Mouse (Mus musculus) thymus, postnatal 0 days (tissue): ENCODE results near the gene Zbtb16. TPM values are rescaled to one million over a fixed set of nuclear protein-coding genes. Genes with fewer than 3 reads are reported as not detected.

Source experiments
- DNase-seq: peaks from one replicate; pipeline ENCODE4 v3.0.0-alpha.2; 2015; ENCODE audit warnings: low spot score
- polyA plus RNA-seq: library from polyadenylated mRNA; unstranded; fragments of >200 nt; fragmentation: Nextera tagmentation; extraction: Ambion mirVana; gene quantifications from 2 replicates; pipeline ENCODE4 v1.2.1, GENCODE M21; 2015

Gene Zbtb16
- polyA plus RNA-seq, 1 experiment from 2014 or later = 1.4 TPM

DNA sequence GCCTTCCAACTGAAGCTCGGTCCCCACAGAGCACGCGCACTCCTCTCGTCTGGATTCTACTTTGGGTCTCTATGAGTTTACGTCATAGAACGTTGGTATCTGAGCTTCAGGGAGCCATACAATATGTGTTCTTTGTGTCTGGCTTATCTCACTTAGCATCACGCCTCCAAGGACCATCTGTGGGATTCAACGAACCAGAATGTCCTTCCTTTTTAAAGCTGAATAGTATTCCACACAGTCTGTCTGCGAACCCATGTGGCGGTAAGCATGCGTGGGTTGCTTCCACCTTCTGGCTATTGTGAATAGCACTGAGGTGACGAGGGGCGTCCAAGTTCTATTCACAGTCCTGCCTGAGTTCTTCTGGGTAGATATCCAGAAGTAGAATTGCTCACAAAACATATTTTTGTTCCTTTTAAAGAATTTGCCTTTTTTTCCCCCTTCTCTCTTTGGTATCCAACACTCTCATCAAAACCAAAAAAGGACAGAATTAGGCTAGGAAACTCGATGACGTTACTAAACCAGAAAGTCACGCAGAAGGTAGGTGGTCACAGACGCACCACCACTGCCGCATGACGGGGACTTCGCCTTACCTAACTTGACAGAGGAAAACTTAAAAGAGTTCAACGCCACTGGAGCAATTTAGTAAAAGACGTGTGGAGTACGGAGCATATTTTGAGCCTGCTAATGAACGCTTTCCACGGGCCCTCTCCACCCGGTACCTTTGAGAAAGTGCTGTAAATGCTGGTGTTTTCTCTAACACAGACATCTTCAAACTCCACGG, 32.4 kb downstream of the Zbtb16 start:
- DNase-seq = no peak

DNA sequence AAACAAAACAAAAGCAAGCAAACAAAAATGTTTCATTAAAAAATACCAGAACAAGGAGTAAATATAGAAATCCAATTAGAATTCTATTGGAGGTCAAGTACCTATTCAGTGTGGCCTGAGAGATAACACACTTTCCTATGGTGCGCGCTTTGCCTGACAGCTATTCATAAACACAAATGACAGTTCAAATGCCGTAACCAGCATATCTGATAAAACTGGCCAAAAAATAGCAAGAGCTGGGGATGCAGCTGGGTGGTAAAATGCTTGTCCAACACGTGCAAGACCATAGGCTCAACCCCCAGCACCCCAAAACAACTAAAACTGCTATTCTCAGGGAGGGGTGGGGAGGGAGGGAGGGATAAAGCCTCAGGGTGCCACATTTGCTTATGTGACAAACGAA, 33.6 kb downstream of the Zbtb16 start:
- DNase-seq = no peak

GRCm38 (mm10) chr9:48801322-48801721, 34.7 kb downstream of the Zbtb16 start:
- DNase-seq = no peak

DNA sequence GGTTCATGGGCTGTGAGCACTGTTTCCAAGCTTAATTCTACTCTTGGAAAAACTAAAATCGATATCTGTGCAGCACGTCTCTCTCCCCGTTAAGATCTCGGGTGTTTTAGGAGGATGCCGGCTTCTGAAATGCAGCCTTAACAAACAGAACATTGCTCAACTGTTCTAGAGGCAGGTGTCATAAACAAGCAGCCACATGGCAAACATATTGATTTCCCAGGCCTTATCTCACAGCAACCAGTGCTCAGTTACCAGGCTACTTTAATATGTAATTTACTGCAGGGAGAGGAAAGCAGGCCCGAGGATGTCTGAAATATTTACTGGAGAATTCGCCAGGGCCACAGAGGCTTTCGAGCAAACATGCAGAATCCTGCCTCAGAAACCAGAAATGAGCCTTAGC, 35.4 kb downstream of the Zbtb16 start:
- DNase-seq = no peak

DNA sequence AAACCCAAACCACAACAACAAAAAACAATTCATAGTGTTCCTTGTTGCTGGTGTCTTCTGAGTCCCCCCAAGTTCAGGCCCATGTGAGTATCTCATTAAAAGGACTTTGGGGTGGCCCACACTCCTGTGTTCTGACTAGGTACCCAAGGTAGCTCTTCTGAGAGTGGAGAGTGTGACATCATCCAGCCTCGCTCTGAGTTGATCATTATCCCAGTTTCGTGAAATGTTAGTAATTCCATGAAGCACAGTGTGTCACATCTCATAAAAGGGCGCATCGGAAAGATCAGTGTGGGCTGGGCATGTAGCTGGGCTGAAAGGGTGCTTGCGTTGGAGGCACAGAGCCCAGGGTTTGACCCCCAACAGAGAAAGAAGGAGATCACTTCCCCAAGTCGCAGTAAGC, 38.0 kb downstream of the Zbtb16 start:
- no peak for DNase-seq

DNA sequence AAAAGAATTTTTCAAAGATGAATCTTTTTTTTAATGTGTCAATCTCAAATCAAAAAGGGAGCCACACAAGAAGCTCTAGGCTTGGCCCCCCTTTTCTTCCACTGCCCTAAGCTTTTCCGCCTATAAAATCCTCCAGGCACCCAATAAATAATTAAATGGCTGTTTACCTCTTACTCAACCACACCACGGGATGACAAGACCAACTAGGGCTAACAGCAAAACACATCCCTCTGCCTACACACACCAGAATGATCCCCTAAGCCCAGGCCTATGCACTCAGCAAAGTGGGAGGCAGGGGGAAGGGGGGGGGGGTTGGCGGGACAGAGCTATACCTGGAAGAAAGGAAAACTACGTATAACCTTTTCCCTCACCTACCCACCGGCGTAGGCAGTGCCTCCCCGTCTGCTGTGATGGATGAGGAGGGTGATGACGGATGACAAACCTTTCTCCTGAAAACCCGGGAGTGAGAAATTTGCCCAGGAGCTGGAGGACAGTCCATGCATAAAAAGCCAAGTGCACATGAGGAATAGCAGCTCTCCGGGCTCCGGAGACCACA, 39.7 kb downstream of the Zbtb16 start:
- DNase-seq = no peak

- DNase-seq = no peak
Measured at GRCm38 (mm10) chr9:48795740-48796139, 40.3 kb downstream of the Zbtb16 start.

GRCm38 (mm10) chr9:48795095-48795494, 40.9 kb downstream of the Zbtb16 start:
- peak; percentile 49 for DNase-seq

GRCm38 (mm10) chr9:48794463-48794862, 41.6 kb downstream of the Zbtb16 start:
- DNase-seq = no peak

DNA sequence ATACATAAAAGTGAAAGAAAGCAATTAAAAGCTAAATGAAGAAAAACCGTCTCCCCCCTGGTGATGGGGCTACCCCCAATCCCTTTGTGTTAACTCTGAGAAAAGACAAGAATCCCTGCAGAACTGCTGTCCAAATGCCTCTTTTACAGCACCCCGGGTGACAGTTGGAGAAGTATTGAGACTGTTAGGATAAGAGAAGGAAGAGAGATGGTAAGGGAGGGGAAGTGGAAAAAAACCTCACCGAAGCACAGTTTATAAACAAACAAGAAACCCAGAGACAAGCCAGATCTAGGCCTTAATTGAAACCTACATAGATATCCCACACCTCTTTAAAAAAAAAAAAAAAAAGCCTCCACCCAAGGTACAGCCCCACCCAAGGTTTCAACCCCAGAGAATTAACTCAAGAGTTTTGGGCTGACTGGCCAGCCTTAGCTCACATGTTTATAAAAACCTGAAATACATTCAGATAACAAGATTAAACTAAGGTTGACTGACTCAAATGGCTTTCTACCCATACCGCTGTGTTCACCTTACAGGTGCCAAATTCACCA, 42.3 kb downstream of the Zbtb16 start:
- DNase-seq = no peak

DNA sequence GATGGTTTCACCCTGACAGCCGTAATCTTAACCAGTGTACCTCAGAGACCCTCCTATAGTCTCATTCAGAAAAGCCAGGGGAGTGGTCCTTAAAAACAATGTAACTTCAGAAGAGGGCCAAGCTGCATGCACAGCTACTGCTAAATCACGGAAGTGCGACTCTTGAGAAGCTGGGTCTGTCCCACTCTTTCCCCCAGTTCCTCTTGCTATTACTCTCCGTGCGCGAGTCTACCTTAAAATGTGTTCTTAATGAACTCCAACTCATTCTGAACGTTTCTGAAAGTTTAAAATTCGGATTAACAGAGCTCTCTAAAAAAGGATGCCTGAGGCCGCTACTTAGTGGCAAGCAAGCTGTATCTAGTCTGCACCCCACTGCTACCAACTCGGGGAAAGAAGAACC, 45.4 kb downstream of the Zbtb16 start:
- DNase-seq = no peak

DNA sequence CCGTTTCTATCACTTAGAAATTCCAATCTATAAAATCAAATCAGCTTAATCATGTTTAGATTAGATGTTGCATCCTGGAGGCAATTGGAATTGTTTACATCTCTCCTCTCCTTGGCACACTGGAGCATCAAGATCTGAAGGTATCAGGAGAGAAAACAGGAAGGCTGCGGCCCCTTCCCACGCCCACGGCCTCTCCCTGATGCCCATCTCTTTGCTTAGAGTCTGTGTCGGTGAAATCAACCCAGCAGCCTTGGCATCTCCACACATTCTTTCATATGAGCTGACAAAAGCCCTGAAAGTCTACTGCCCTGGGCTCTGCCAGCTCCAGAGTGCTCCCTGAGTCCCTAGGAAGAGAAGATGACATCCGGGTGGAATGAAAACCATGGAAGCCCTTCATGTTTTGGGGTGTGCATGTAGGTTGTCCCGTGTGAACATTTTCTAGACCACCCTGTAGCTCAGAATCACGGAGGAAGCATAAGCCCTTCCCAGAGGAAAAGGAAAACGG, 48.1 kb downstream of the Zbtb16 start:
- DNase-seq = no peak

DNA sequence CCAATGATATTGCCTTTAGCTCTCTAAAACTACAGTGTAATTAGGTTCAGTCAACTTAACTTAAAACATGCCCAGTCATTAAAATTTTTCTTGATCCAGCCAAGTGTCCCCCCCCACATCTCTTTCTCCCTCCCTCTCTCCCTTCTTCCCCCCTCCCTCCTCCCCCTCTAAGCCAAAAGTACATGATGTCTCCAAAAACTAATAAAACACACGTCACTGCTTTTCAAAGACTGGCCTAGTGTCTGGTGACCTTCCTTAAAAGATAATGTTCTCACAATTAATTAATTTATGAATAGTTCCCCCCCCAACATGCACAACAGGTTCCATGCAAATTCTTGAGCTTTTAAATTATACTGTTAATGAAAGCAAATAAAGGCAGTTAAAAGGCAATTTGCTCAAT, 48.7 kb downstream of the Zbtb16 start:
- DNase-seq = no peak

- DNase-seq = no peak
Measured at GRCm38 (mm10) chr9:48786814-48787213, 49.2 kb downstream of the Zbtb16 start.

GRCm38 (mm10) chr9:48784937-48785336, 51.1 kb downstream of the Zbtb16 start:
- DNase-seq = no peak

DNA sequence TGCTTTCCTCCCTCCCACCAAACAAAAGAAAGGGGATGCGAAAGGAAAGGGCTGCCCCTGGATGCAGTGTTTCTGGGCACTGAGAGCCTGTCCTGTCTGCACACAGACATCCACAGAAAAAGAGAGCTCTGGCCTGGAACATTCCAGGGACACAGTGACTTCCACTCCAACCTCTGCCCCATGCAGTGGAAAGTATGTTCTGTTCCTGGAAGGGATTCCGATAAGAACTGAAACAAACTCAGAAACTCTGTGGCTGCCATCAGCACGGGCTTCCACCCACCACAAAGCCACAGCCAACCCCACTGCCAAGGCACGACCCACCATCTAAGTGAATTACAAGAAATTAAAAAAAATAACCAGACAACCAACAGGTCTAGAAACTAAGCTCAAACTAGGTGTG, 52.7 kb downstream of the Zbtb16 start:
- no peak for DNase-seq

DNA sequence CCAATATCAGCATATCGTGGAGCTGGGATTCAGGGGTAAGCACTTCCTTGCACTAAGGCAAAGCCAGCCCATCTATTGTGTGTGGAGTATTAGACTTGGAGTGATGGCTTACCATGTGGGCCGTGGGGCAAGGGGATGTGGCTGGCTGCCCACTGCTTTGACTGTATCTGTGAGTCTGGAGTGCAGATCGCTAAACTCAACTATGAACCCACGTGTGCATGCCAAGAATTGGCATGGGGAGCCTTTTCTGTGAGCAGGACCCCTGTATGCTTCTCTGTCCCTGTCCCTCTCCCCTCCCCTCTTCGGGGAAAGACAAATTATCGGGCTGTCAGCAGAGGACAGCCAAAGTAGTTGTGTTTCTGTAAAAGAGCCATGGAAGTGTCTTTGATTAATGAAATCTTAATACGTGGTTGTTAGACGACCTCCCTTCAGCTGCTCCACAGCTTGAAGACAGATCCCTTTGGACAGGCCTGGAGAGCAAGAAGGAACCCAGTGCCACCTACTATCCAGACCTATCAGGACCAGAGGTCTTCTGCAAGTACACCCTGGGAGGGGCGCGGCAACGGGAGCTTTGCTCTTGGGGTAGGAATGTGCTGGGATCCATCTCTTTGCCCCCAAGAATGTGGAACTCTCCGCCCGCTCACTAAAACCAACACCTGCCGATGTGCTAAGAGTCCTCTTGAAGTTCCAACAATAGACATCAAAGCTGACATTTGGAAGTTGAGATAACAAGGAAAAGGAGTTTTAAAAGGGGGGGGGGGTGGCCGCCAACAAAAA, 53.5 kb downstream of the Zbtb16 start:
- DNase-seq = no peak

DNA sequence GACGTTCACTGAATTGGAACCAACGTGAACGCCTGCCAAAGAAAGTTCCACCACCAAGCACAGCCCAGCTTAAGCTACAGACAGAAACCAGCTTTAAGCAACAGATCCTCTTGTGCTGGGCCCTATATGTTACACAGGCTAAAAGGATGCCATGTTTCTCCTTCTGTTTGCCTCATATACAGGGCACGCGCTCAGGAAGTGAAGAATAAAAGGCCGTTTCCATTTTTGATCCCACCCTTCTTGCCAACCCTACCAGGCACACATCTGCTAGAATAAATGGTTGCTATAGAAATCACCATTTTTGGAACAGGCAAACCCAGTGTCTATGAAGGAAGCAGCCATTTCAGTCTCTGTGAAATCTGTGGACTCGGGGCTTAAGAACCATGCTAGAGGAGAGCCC, 59.8 kb downstream of the Zbtb16 start:
- no peak for DNase-seq

GRCm38 (mm10) chr9:48775561-48775960, 60.5 kb downstream of the Zbtb16 start:
- DNase-seq = no peak

DNA sequence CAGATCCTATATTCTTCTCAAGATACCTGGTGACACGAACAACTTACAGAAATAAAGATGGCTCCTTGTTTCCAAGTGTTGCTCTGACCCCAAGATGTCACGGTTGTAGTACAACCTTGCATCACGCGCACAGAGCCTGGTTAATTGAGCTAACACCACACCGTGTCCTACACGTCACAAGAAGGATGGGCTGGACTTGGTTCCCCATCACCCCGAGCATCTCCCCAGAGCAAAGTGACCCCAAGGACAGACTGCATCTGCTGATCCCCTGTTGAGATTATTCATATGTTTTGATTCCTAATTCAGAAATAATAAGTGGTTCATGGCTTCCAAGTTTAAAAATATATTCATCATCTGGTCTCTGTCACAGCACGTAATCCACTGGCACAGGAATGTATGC, 62.3 kb downstream of the Zbtb16 start:
- no peak for DNase-seq

DNA sequence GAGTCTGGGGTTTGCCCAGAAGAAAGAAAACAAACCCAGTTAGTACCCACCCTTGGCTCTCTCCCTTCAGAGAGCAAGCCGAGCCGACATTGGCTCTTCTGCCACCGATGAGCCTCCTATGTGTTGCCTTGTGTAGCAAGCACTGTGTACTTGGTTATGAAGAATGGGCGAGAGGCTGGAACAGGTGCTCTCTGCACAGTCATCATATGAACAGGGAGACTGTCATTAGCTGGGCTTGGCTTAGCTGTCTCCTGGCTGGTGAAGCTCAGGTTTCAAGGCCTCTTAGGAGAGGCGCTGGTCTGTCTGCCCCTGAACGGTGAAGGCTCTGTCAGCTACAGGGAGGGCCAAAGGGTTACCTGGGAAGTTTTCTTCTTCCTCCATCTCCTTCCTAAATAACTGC, 62.9 kb downstream of the Zbtb16 start:
- no peak for DNase-seq

DNA sequence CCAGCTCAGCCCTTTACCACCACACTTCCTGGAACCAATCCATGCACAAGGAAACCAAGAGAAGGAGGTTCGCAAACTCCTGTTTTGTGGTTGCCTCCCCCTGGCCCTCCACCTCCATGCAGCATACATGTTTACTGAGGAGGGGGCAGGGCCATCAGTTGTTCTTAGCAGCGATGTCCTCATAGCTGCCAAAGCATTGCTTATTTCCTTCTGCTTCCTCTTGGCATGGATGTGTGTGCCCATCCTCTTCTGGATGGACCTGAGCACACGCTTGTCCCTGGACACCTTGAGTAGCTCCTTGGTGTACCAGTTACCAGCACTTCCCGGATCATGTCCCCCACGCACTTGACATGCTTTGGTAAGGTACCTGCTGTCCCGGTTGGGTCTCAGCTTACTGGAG, 64.5 kb downstream of the Zbtb16 start:
- DNase-seq = no peak
